Mouse (Mus musculus) E14TG2a.4 (cell line): ENCODE measurements around the gene Gm49354.
A peak's percentile ranks its signal among the peaks of the same experiment; 100 is the strongest.
"Not testable (repeated sequence)": the region's sequence is repeated elsewhere in the genome, so short reads cannot be mapped to it uniquely, and the experiment has no call there.

Experiments
- H3K27me3 ChIP-seq: 2 replicates; pipeline ENCODE4 v1.6.1; 2014; ENCODE audit warnings: low read length, control low read depth; ENCODE audit not compliant: insufficient read depth
- H3K36me3 ChIP-seq: 2 replicates; pipeline ENCODE4 v1.6.1; 2014; ENCODE audit warnings: low read length, control low read depth; ENCODE audit not compliant: insufficient read depth
- H3K4me1 ChIP-seq: replicated peaks from 2 replicates; pipeline ENCODE4 v1.6.1; 2014; ENCODE audit warnings: low read depth, low read length, control low read depth
- H3K4me3 ChIP-seq: replicated peaks from 2 replicates; pipeline ENCODE4 v1.5.1; 2014; ENCODE audit warnings: mild to moderate bottlenecking, low read length
- H3K9me3 ChIP-seq: 2 replicates; pipeline ENCODE4 v1.6.1; 2014; ENCODE audit warnings: low read length, control low read depth
- CTCF ChIP-seq: conservative IDR thresholded peaks from 2 replicates; pipeline ENCODE4 v1.5.1; 2014; ENCODE audit warnings: low read length
- NANOG ChIP-seq: IDR thresholded peaks from 2 replicates; pipeline ENCODE4 v1.6.1; 2014; ENCODE audit warnings: borderline replicate concordance, low read length, mixed read lengths
- POU5F1 ChIP-seq: IDR thresholded peaks from 2 replicates; pipeline ENCODE4 v1.6.1; 2014; ENCODE audit warnings: low read length, borderline replicate concordance

Gene Gm49354

GRCm38 (mm10) chr13:59800077-59800476, 18.0 kb upstream of the Gm49354 start:
- no peak for TF ChIP-seq POU5F1
- TF ChIP-seq CTCF, result no peak
- no peak for TF ChIP-seq NANOG
- no peaks in the 10 kb centered on the region for H3K27me3 ChIP-seq
- no peaks in the 10 kb centered on the region for H3K9me3 ChIP-seq
- H3K4me1 ChIP-seq, result peaks cover 16% of the 10 kb centered on the region
- H3K4me3 ChIP-seq, result no peak overlapping the region
- H3K36me3 ChIP-seq, result peaks cover 100% of the 10 kb centered on the region

- H3K4me3 ChIP-seq, result no peak overlapping the region
- no peaks in the 10 kb centered on the region for H3K9me3 ChIP-seq
- H3K4me1 ChIP-seq, result peaks cover 16% of the 10 kb centered on the region
- no peaks in the 10 kb centered on the region for H3K27me3 ChIP-seq
- H3K36me3 ChIP-seq, result peaks cover 98% of the 10 kb centered on the region
- TF ChIP-seq POU5F1 (no peak), CTCF (no peak), NANOG (no peak)
Observed at GRCm38 (mm10) chr13:59798306-59798705, 16.3 kb upstream of the Gm49354 start.

DNA sequence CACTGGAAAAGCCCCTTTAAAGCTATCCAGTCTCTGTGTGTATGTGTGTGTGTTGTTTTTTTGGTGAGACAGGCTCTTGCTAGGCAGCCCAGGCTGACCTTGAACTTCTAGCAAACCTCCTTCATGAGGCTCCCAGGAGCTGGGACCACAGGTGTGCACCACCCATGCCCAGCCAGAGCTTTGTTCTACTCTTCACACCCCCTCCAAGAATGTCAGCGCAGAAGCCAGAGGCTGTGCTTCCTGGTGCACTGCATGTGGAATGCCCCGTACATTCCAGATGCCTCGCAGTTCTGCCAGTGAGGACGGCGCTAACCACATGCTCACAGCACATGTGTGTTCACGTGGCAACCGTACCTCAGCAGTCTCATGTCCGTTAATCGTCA, 14.4 kb upstream of the Gm49354 start:
- no peak overlapping the region for H3K4me3 ChIP-seq
- H3K4me1 ChIP-seq, result peaks cover 16% of the 10 kb centered on the region
- peaks cover 94% of the 10 kb centered on the region for H3K36me3 ChIP-seq
- no peaks in the 10 kb centered on the region for H3K27me3 ChIP-seq
- H3K9me3 ChIP-seq, result no peaks in the 10 kb centered on the region
- no peak for TF ChIP-seq CTCF
- no peak for TF ChIP-seq POU5F1
- no peak for TF ChIP-seq NANOG

DNA sequence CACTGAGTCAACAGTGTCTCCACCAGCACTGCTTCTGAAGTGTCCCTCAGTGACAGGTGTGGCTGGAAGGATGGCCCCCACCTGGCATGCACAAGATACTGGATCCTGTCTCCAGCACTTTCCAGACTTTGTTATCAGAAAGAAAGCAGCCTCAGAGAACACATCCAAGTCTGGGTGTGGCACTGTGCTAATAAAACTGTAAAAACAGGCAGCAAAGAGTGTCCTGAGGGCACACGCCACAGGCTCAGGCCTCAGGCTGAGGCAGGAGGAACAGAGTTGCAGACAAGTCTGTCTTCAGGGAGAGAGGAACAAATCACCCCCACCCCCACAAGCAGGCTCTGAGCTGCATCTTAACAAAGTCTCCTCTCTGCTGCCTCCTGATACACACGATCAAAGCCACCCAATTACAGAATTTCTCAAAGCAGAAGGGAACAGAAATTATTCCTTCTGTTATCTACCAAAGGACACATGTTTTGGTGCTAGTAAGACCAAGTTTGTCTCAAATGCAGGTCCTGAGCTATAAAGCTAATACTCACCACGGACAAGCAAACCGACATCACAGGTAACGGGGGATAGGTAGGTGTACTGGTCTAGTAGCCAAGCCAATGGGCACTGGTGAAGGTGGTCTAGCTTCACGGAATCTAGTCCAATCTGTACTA, 13.9 kb upstream of the Gm49354 start:
- TF ChIP-seq POU5F1 (no peak), CTCF (no peak), NANOG (no peak)
- peaks cover 16% of the 10 kb centered on the region for H3K4me1 ChIP-seq
- H3K4me3 ChIP-seq, result no peak overlapping the region
- H3K9me3 ChIP-seq, result no peaks in the 10 kb centered on the region
- H3K27me3 ChIP-seq, result no peaks in the 10 kb centered on the region
- peaks cover 94% of the 10 kb centered on the region for H3K36me3 ChIP-seq

DNA sequence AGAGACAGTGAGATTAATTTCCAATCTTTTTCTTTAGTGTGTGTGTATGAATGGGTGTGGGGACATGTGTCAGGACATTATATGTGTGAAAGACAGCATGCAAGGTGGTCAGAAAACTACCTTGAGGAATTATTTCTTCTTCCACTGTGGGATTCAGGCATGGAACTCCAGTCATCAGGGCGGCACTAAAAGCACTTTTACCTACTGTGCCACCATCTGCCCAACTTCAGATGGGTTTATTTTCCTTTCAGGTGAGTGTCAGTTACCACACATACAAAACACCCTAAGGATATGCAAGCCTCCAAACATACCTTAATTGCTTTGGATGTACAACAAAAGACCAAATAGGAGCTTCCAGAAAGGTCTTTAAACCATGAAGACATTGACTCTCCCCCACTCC, 12.7 kb upstream of the Gm49354 start:
- no peak overlapping the region for H3K4me3 ChIP-seq
- peaks cover 94% of the 10 kb centered on the region for H3K36me3 ChIP-seq
- no peaks in the 10 kb centered on the region for H3K9me3 ChIP-seq
- H3K4me1 ChIP-seq, result peaks cover 16% of the 10 kb centered on the region
- TF ChIP-seq POU5F1 (no peak), CTCF (no peak), NANOG (no peak)
- no peaks in the 10 kb centered on the region for H3K27me3 ChIP-seq

DNA sequence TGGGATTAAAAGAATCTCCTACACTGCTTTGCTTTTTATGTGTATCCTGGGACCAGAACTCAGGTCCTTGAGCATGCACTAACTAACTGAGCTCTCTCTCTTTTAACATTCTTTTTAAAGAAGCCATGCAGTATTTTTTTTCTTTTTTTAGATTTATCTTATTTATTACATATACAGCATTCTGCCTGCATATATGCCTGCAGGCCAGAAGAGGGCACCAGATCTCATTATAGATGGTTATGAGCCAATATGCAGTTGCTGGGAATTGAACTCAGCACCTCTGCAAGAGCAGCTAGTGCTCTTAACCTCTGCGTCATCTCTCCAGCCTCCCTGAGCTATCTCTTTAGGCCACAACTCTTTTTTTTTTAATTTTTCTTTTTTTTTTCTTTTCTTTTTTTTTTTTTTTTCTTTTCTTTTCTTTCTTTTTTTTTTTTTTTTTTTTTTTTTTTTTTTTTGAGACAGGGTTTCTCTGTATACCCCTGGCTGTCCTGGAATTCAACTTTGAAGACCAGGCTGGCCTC, 2.2 kb downstream of the Gm49354 start:
- H3K27me3 ChIP-seq, H3K9me3 ChIP-seq, H3K4me3 ChIP-seq, H3K4me1 ChIP-seq: not testable (repeated sequence)
- TF ChIP-seq CTCF, result peak; percentile 33
- peaks cover 96% of the 10 kb centered on the region for H3K36me3 ChIP-seq

DNA sequence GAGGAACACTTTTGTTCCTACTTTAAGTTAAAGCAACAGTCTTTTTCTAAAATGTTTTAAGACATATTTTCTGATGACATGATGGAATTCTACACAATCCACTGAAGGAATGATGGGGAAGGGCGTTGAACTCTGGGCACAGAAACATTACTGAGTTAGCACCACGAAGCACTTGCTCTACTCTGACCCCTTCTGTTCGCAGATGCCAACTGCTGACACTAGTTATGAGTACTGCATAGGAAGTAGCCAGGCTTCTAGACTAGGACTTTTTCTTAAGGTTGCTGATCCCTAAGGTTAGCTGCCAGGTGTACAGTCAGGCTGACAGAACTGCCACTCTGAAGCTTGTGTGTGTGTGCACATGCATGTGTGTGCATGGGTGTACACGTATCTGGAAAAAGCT, 2.8 kb downstream of the Gm49354 start:
- Histone ChIP-seq H3K36me3 (peaks cover 92% of the 10 kb centered on the region), H3K9me3 (no peaks in the 10 kb centered on the region), H3K4me1 (no peaks in the 10 kb centered on the region), H3K27me3 (no peaks in the 10 kb centered on the region), H3K4me3 (no peak overlapping the region)
- TF ChIP-seq NANOG (no peak), CTCF (peak; percentile 29)

GRCm38 (mm10) chr13:59775168-59775567, 6.9 kb downstream of the Gm49354 start:
- Histone ChIP-seq H3K4me1 (peaks cover 16% of the 10 kb centered on the region), H3K9me3 (no peaks in the 10 kb centered on the region), H3K36me3 (peaks cover 81% of the 10 kb centered on the region), H3K27me3 (no peaks in the 10 kb centered on the region), H3K4me3 (no peak overlapping the region)
- TF ChIP-seq NANOG, result no peak

DNA sequence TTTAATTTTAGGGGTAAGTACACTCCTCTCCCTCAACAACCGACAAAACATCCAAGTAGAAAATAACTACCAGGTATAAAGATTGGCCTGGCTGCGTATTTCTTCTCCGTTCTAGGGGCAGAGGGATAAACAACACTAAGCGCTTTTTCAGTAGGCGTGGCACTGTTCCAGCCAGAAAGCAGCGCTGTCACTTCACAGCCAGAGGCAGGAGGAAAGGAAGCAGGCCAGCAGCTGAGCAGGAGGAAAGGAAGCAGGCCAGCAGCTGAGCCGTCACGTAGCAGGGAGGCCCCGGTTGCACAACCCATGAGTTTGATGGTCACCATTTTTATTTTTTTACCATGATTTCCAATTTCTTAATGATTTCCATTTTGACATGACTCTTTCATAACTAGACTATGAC, 10.8 kb downstream of the Gm49354 start:
- Histone ChIP-seq H3K4me1 (peaks cover 43% of the 10 kb centered on the region), H3K27me3 (no peaks in the 10 kb centered on the region), H3K9me3 (no peaks in the 10 kb centered on the region), H3K36me3 (peaks cover 62% of the 10 kb centered on the region), H3K4me3 (peak overlapping the region; percentile 95; the same call in 1 of the 2 replicates)
- TF ChIP-seq CTCF, result no peak
- no peak for TF ChIP-seq NANOG
- TF ChIP-seq POU5F1, result no peak
